Comparison of ENCODE assay signal across 12 mouse cellular contexts in genomic region chr16:63179228-63179627, GRCm38 (mm10).
DNase-seq lines count a peak whose midpoint lies in the region; ATAC-seq and TF ChIP-seq lines count a peak whose summit lies in the region.
"Had no signal": no experiment of that assay in that cellular context is flagged by ENCODE, and none has a peak within 500 bp of the region (broad histone marks: within the 10 kb centered on the region; RNA-seq: fewer than 3 reads in every experiment).

No protein-coding gene starts in this region.

- DNase-seq in midbrain, postnatal 0 days (ENCODE audit: low spot score), result peak; percentile 6
- peak; percentile 38 to 51 for DNase-seq in frontal cortex, postnatal 36 days (ENCODE audit: low spot score in 2 of 2)
- DNase-seq in left cerebral cortex, postnatal 14 days (ENCODE audit: low spot score in 2 of 2), result peak; percentile 35 to 54
- no peak for DNase-seq in hindbrain, embryonic 11.5 days (ENCODE audit: low spot score)
- no peak for DNase-seq in neural tube, embryonic 10.5 days (ENCODE audit: extremely low spot score, low spot score)
- no peak for DNase-seq in heart, adult 9 months (ENCODE audit: low spot score in 2 of 2)
- DNase-seq: cerebellum, postnatal 36 days; gastrocnemius, postnatal 14 days; thymus, postnatal 14 days had no signal

- H3K4me1 ChIP-seq in midbrain, postnatal 0 days (ENCODE audit: insufficient read depth, low read length), result no peaks in the 10 kb centered on the region
- no peaks in the 10 kb centered on the region for H3K4me1 ChIP-seq in midbrain, embryonic 15.5 days
- no peaks in the 10 kb centered on the region for H3K4me1 ChIP-seq in hindbrain, embryonic 11.5 days (replicated peaks; ENCODE audit: control insufficient read depth, insufficient read depth, low read length)
- H3K4me1 ChIP-seq: midbrain, embryonic 13.5 days had no signal

- no peak overlapping the region for H3K4me3 ChIP-seq in midbrain, postnatal 0 days (ENCODE audit: low read depth, low read length)
- no peak overlapping the region for H3K4me3 ChIP-seq in midbrain, embryonic 15.5 days
- no peak overlapping the region for H3K4me3 ChIP-seq in hindbrain, embryonic 11.5 days (ENCODE audit: low read depth, low read length)
- H3K4me3 ChIP-seq: midbrain, embryonic 13.5 days had no signal

- no peaks in the 10 kb centered on the region for H3K36me3 ChIP-seq in midbrain, postnatal 0 days (ENCODE audit: insufficient read depth, low read length)
- no peaks in the 10 kb centered on the region for H3K36me3 ChIP-seq in midbrain, embryonic 15.5 days (replicated peaks)
- H3K36me3 ChIP-seq in hindbrain, embryonic 11.5 days (ENCODE audit: control insufficient read depth, insufficient read depth, low read length), result no peaks in the 10 kb centered on the region
- H3K36me3 ChIP-seq: midbrain, embryonic 13.5 days had no signal

- 71% methylated on average over 5 of the region's 5 CpGs for WGBS in midbrain, postnatal 0 days
- 64% methylated on average over 5 of the region's 5 CpGs for WGBS in midbrain, embryonic 15.5 days
- WGBS in hindbrain, embryonic 11.5 days, result 78% methylated on average over 5 of the region's 5 CpGs

- H3K9me3 ChIP-seq in midbrain, postnatal 0 days (ENCODE audit: low read length), result no peaks in the 10 kb centered on the region
- H3K9me3 ChIP-seq in midbrain, embryonic 15.5 days, result no peaks in the 10 kb centered on the region
- no peaks in the 10 kb centered on the region for H3K9me3 ChIP-seq in hindbrain, embryonic 11.5 days (ENCODE audit: control insufficient read depth, low read length)
- H3K9me3 ChIP-seq: midbrain, embryonic 13.5 days had no signal

- intact Hi-C loops in left cerebral cortex, postnatal 14 days (cut with DNase I), result no loop called here

- no peaks in the 10 kb centered on the region for H3K27me3 ChIP-seq in midbrain, postnatal 0 days (ENCODE audit: insufficient read depth, low read length)
- no peaks in the 10 kb centered on the region for H3K27me3 ChIP-seq in midbrain, embryonic 15.5 days (replicated peaks)
- H3K27me3 ChIP-seq in hindbrain, embryonic 11.5 days (ENCODE audit: control insufficient read depth, insufficient read depth, low read length), result no peaks in the 10 kb centered on the region
- H3K27me3 ChIP-seq: midbrain, embryonic 13.5 days had no signal

- no peak for TF ChIP-seq CTCF in midbrain, postnatal 0 days (IDR thresholded peaks at IDR 0.05)

- no peak for ATAC-seq in midbrain, postnatal 0 days (ENCODE audit: low FRiP score)
- ATAC-seq in midbrain, embryonic 15.5 days (replicated peaks), result no peak
- ATAC-seq in hindbrain, embryonic 11.5 days (ENCODE audit: low FRiP score), result no peak
- ATAC-seq: midbrain, embryonic 13.5 days had no signal

- no peak overlapping the region for H3K9ac ChIP-seq in midbrain, postnatal 0 days (replicated peaks; ENCODE audit: low read length, poor library complexity, severe bottlenecking)
- no peak overlapping the region for H3K9ac ChIP-seq in midbrain, embryonic 15.5 days
- H3K9ac ChIP-seq in hindbrain, embryonic 11.5 days (ENCODE audit: low read depth, low read length), result no peak overlapping the region
- H3K9ac ChIP-seq: liver, embryonic 14.5 days; midbrain, embryonic 13.5 days had no signal

- no peak overlapping the region for H3K4me2 ChIP-seq in midbrain, postnatal 0 days (ENCODE audit: low read depth, low read length, poor library complexity, severe bottlenecking)
- H3K4me2 ChIP-seq in midbrain, embryonic 15.5 days, result no peak overlapping the region
- H3K4me2 ChIP-seq in hindbrain, embryonic 11.5 days (replicated peaks; ENCODE audit: low read depth, low read length), result no peak overlapping the region
- H3K4me2 ChIP-seq: midbrain, embryonic 13.5 days had no signal

- no peak overlapping the region for H3K27ac ChIP-seq in midbrain, postnatal 0 days (ENCODE audit: low read depth, low read length)
- no peak overlapping the region for H3K27ac ChIP-seq in midbrain, embryonic 15.5 days
- no peak overlapping the region for H3K27ac ChIP-seq in hindbrain, embryonic 11.5 days (ENCODE audit: low read depth, low read length)
- H3K27ac ChIP-seq: liver, embryonic 14.5 days; midbrain, embryonic 13.5 days had no signal

Comparison
In these comparisons a context has a peak if more than half of its experiments do, and no peak if none do; other contexts are left out.
1. DNase-seq: peak in midbrain, postnatal 0 days (single experiment), frontal cortex, postnatal 36 days (2 of 2) and left cerebral cortex, postnatal 14 days (2 of 2); none in hindbrain, embryonic 11.5 days (single experiment), neural tube, embryonic 10.5 days (single experiment) and heart, adult 9 months (0 of 2).